Mouse (Mus musculus) adrenal gland, adult 2 months (tissue): ENCODE measurements around the gene C130050O18Rik. TPM values are rescaled to one million over a fixed set of nuclear protein-coding genes. Genes with fewer than 3 reads are reported as not detected.

ENCODE experiments used
- DNase-seq: peaks from one replicate; pipeline ENCODE4 v3.0.0; 2021
- microRNA-seq, 2 experiments: library from miRNA; unstranded; fragments of <30 nt; microRNA quantifications; one replicate each; pipeline ENCODE4 v1.2.0; 2021
- polyA plus RNA-seq: library from polyadenylated mRNA; depleted of rRNA; stranded (reverse); fragments of >200 nt; gene quantifications from 2 replicates; pipeline ENCODE4 v1.2.3, GENCODE M21; 2012; rRNA removed
- total RNA-seq, 2 experiments: library from RNA; stranded (reverse); gene quantifications; 2 replicates each; pipeline ENCODE4 v1.2.3; 2021

The C130050O18Rik gene
- total and polyA plus RNA-seq, 3 experiments = 0.46 to 1.7 (median 1.3) TPM

GRCm38 (mm10) chr5:139459938-139460337, 54.9 kb downstream of the C130050O18Rik start:
- no peak for DNase-seq

DNA sequence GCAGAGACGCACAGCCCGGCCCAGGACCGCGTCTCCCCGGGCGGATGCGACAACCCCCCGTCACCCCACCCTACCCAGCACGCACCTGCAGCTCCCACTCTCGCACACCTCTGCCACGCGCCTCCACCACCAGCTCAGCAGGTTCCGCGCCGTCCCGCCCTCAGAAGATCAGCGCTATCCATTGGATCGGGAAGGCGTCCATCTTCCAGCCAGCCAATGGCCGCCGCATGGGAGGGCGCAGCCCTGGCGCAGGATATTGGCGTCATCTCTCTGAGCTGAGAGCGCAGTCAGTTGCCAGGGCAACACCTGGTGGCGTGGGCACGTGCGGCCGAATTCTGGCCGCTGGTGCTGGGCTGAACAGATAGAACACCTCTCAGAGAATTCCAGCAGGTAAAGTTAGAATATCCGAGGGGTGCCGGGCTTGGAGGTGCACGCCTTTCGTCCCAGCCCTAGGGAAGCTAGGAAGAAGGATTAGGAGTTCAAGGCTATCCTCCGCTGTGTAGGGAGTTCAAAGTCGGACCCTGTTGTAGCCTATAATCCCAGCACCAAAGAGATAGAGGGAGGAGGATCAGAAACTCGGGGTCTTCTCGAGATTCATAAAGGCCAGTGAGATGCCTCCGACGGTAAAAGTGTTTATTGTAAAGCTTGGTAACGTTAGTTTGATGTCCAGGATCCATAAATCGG, 55.4 kb downstream of the C130050O18Rik start, which contains the start of gene 3110082I17Rik:
3110082I17Rik (minus strand) TSS at position 144 of the 684 bp plus-strand sequence.
- DNase-seq = peak; percentile 99

GRCm38 (mm10) chr5:139464874-139465273, 59.8 kb downstream of the C130050O18Rik start:
- DNase-seq = peak; percentile 63

Small RNA genes lying within 50 kb of the gene (microRNA-seq; reads per million reads assigned to microRNA genes)
- gene Mir339 = 378 to 380 reads per million in 2 experiments

Other genes starting within 250 kb of the C130050O18Rik start
- gene Sun1, start 204.6 kb upstream of the C130050O18Rik start, total RNA-seq = 10 to 100 TPM; 74.4 to 93.7 TPM
- gene Sun1, start 204.6 kb upstream of the C130050O18Rik start, polyA plus RNA-seq = 44.5 and 61.5 TPM in 2 replicates
- 10 to 100 TPM; 68.8 to 91.5 TPM for gene Get4, start 153.0 kb upstream of the C130050O18Rik start, total RNA-seq
- gene Get4, start 153.0 kb upstream of the C130050O18Rik start, polyA plus RNA-seq = 219 and 241 TPM in 2 replicates
- 1 to 10 TPM; 4.9 to 5.0 TPM for gene Adap1, start 79.7 kb upstream of the C130050O18Rik start, total RNA-seq
- gene Adap1, start 79.7 kb upstream of the C130050O18Rik start, polyA plus RNA-seq = 8.6 and 10.5 TPM in 2 replicates
- 10 to 100 TPM; 81.2 to 85.7 TPM for gene Cox19, start 53.9 kb upstream of the C130050O18Rik start, total RNA-seq
- gene Cox19, start 53.9 kb upstream of the C130050O18Rik start, polyA plus RNA-seq = 97.6 and 107 TPM in 2 replicates
- not detected for gene Cyp2w1, start 52.7 kb upstream of the C130050O18Rik start, total RNA-seq
- not detected in 2 replicates for gene Cyp2w1, start 52.7 kb upstream of the C130050O18Rik start, polyA plus RNA-seq
- gene Gpr146, start 27.6 kb upstream of the C130050O18Rik start, total RNA-seq = 10 to 100 TPM in 1 of 2 experiments, 1 to 10 TPM in 1; 9.2 to 21.2 TPM
- gene Gpr146, start 27.6 kb upstream of the C130050O18Rik start, polyA plus RNA-seq = 31.4 and 33.8 TPM in 2 replicates
- gene Gper1, start 17.9 kb downstream of the C130050O18Rik start, total RNA-seq = 1 to 10 TPM; 3.4 to 6.4 TPM
- gene Gper1, start 17.9 kb downstream of the C130050O18Rik start, polyA plus RNA-seq = 5.2 and 7.2 TPM in 2 replicates
- gene 3110082I17Rik, start 55.2 kb downstream of the C130050O18Rik start, total RNA-seq = 10 to 100 TPM in 1 of 2 experiments, 1 to 10 TPM in 1; 8.6 to 14.8 TPM
- gene 3110082I17Rik, start 55.2 kb downstream of the C130050O18Rik start, polyA plus RNA-seq = 9.8 and 10.6 TPM in 2 replicates
- gene Zfand2a, start 79.3 kb downstream of the C130050O18Rik start, total RNA-seq = 10 to 100 TPM; 27.5 to 44.8 TPM
- 11.5 and 14.8 TPM in 2 replicates for gene Zfand2a, start 79.3 kb downstream of the C130050O18Rik start, polyA plus RNA-seq
- not detected for gene Uncx, start 138.2 kb downstream of the C130050O18Rik start, total RNA-seq
- 0.04 TPM in 1 of 2 replicates, not detected in the other for gene Uncx, start 138.2 kb downstream of the C130050O18Rik start, polyA plus RNA-seq